Mouse (Mus musculus): ENCODE data around the gene Dhdh. TPM values are rescaled to one million over a fixed set of nuclear protein-coding genes. Genes with fewer than 3 reads are reported as not detected.

Dhdh gene
- total RNA-seq, 2 experiments from 2014 or later: 4.7 to 6.0 TPM

Small RNA genes within 50 kb of the gene (microRNA-seq; reads per million reads assigned to microRNA genes)
- gene Gm22133: 0 reads per million in 2 experiments

Other genes starting within 250 kb of the Dhdh start
- 1 to 10 TPM; 3.0 to 4.0 TPM for gene Cd37, start 249.7 kb downstream of the Dhdh start, total RNA-seq (2021)
- not detected for gene Slc6a16, start 247.7 kb downstream of the Dhdh start, total RNA-seq (2021)
- not detected for gene Slc6a21, start 211.3 kb downstream of the Dhdh start, total RNA-seq (2021)
- gene Trpm4, start 155.0 kb downstream of the Dhdh start, total RNA-seq (2021): 10 to 100 TPM; 21.0 to 26.1 TPM
- 100 to 1,000 TPM; 320 to 351 TPM for gene Hrc, start 153.5 kb downstream of the Dhdh start, total RNA-seq (2021)
- gene Ppfia3, start 121.8 kb downstream of the Dhdh start, total RNA-seq (2021): under 1 TPM; 0.22 to 0.31 TPM
- gene Lin7b, start 118.2 kb downstream of the Dhdh start, total RNA-seq (2021): 1 to 10 TPM in 1 of 2 experiments, under 1 TPM in 1; 0.97 to 1.1 TPM
- gene Snrnp70, start 93.1 kb downstream of the Dhdh start, total RNA-seq (2021): 100 to 1,000 TPM; 146 to 161 TPM
- under 1 TPM; 0.41 to 0.79 TPM for gene Kcna7, start 83.2 kb downstream of the Dhdh start, total RNA-seq (2021)
- gene Ntf5, start 75.1 kb downstream of the Dhdh start, total RNA-seq (2021): under 1 TPM; 0.22 to 0.26 TPM
- not detected for gene Lhb, start 68.0 kb downstream of the Dhdh start, total RNA-seq (2021)
- gene Gys1, start 54.0 kb downstream of the Dhdh start, total RNA-seq (2021): 10 to 100 TPM; 74.6 to 79.0 TPM
- 10 to 100 TPM; 30.4 to 30.7 TPM for gene Ruvbl2, start 50.7 kb downstream of the Dhdh start, total RNA-seq (2021)
- gene Ftl1, start 28.9 kb downstream of the Dhdh start, total RNA-seq (2021): 100 to 1,000 TPM; 232 to 268 TPM
- 10 to 100 TPM; 44.5 to 45.8 TPM for gene Bax, start 21.9 kb downstream of the Dhdh start, total RNA-seq (2021)
- gene Tulp2, start 6.9 kb downstream of the Dhdh start, total RNA-seq (2021): not detected
- 1 to 10 TPM; 2.2 to 2.5 TPM for gene Gm45808, start 2.0 kb downstream of the Dhdh start, total RNA-seq (2021)
- 100 to 1,000 TPM; 144 to 151 TPM for gene Nucb1, start 21.6 kb upstream of the Dhdh start, total RNA-seq (2021)
- gene Ppp1r15a, start 37.5 kb upstream of the Dhdh start, total RNA-seq (2021): 10 to 100 TPM; 24.5 to 45.4 TPM
- 1 to 10 TPM; 4.1 to 5.6 TPM for gene Plekha4, start 37.5 kb upstream of the Dhdh start, total RNA-seq (2021)
- under 1 TPM; 0.25 to 0.34 TPM for gene Hsd17b14, start 66.1 kb upstream of the Dhdh start, total RNA-seq (2021)
- 10 to 100 TPM; 54.7 to 54.9 TPM for gene Bcat2, start 81.3 kb upstream of the Dhdh start, total RNA-seq (2021)
- not detected for gene Fgf21, start 126.7 kb upstream of the Dhdh start, total RNA-seq (2021)
- gene Fut1, start 128.5 kb upstream of the Dhdh start, total RNA-seq (2021): not detected
- gene Izumo1, start 133.0 kb upstream of the Dhdh start, total RNA-seq (2021): under 1 TPM; 0.22 to 0.65 TPM
- gene Rasip1, start 138.7 kb upstream of the Dhdh start, total RNA-seq (2021): 10 to 100 TPM; 51.9 to 52.4 TPM
- 1 to 10 TPM; 7.5 to 8.5 TPM for gene Mamstr, start 151.2 kb upstream of the Dhdh start, total RNA-seq (2021)
- under 1 TPM in 1 of 2 experiments, not detected in 1; 0.38 TPM for gene Fut2, start 177.6 kb upstream of the Dhdh start, total RNA-seq (2021)
- under 1 TPM in 1 of 2 experiments, not detected in 1; 0.15 TPM for gene Ntn5, start 195.2 kb upstream of the Dhdh start, total RNA-seq (2021)
- gene Sec1, start 205.6 kb upstream of the Dhdh start, total RNA-seq (2021): under 1 TPM in 1 of 2 experiments, not detected in 1; 0.22 TPM
- gene Car11, start 211.0 kb upstream of the Dhdh start, total RNA-seq (2021): 1 to 10 TPM; 4.2 to 4.6 TPM
- 10 to 100 TPM; 22.7 to 29.8 TPM for gene Dbp, start 216.3 kb upstream of the Dhdh start, total RNA-seq (2021)
- gene Rpl18, start 226.7 kb upstream of the Dhdh start, total RNA-seq (2021): 100 to 1,000 TPM; 698 to 700 TPM
- 10 to 100 TPM; 17.4 to 20.1 TPM for gene Sphk2, start 229.2 kb upstream of the Dhdh start, total RNA-seq (2021)
- under 1 TPM; 0.10 to 0.12 TPM for gene Fam83e, start 232.4 kb upstream of the Dhdh start, total RNA-seq (2021)
- not detected for gene Spaca4, start 237.0 kb upstream of the Dhdh start, total RNA-seq (2021)

All from heart, postnatal 10 days (tissue).